Mouse (Mus musculus): ENCODE measurements around the gene Myo3b.

Myo3b gene

DNA sequence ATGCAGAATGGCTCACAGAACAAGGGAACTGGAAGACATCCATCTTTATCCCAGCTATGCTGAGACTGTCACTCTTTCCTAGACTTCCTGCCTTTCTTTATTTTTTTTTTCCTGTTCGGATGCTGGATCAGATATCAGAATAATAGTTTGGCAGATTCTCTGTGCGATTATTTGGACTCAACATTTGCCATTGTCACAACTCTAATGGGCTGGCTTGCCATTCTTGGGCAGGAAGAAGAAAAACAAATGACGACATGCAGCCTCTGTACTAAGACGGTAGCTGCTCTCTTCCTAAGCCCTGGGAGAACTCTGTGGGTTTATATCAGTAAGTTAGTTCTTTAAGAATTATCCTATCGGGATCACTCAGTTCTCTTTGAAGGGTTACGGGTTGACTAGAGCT, 89.7 kb downstream of the Myo3b start:
- no peak for DNase-seq (ENCODE audit: low read depth, low spot score)

GRCm38 (mm10) chr2:70129566-70129965, 90.6 kb downstream of the Myo3b start:
- DNase-seq (ENCODE audit: low read depth, low spot score): peak; percentile 10

GRCm38 (mm10) chr2:70133281-70133680, 94.4 kb downstream of the Myo3b start:
- DNase-seq (ENCODE audit: low read depth, low spot score): no peak

DNA sequence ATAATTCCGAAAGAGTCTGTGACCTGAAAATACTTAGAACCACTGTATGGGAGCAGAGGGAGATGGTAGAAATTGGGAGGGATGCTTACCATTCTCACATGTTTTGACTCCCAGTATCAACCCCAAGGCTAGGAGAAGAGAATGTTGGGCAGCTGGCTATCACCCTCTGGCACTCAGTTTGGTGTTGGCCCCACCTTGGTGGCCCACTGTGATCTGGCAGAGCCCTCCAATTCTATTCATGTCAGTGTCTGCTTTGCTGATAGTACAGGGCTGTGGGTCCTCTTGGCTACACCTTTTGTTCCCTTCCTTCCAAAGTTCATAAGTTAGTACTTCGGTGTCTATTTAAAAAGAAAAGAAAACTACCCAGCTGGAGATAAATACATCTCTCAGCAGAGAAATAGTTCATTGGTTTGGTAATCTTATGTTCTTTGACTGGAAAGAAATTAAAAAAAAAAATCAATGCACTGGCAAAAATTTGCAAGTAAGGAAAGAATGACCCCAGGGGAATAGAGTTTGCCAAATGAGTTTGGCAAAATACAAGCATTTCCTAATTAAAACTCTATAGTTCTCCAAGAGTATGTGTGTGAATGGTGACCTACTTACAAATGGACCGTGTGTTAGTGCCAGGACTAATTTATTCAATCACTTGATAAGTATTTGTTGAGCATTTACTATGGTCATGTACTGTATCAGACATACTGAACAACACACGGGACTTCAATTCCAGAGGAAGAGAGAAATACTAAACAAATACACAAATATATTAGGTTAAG, 98.5 kb downstream of the Myo3b start:
- no peak for DNase-seq (ENCODE audit: low read depth, low spot score)

DNA sequence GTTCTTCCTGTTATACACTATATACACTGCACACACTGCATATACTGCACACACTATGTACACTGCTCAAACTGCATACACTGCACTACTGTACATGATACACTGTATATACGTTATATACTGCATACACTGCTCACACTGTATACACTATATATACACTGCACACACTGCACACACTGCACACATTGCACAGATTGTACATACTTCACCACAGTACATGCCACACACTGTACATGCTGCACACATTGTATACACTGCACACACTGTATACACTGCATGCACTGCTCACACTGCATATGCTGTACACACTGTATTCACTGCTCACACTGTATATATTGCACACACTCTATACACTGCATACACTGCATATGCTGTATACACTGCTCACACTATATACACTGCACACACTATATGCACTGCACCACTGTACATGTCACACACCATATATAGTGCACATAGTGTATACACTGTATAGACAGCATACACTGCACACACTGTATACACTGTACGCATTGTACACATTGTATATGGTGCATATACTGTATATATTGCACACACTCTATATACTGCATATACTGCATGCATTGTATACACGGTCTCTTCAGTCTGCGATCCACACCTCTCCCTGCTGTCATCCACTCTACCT, 104.7 kb downstream of the Myo3b start:
- no peak for DNase-seq (ENCODE audit: low read depth, low spot score)

GRCm38 (mm10) chr2:70146993-70147581, 108.2 kb downstream of the Myo3b start:
- peak; percentile 59 for DNase-seq (ENCODE audit: low read depth, low spot score)

DNA sequence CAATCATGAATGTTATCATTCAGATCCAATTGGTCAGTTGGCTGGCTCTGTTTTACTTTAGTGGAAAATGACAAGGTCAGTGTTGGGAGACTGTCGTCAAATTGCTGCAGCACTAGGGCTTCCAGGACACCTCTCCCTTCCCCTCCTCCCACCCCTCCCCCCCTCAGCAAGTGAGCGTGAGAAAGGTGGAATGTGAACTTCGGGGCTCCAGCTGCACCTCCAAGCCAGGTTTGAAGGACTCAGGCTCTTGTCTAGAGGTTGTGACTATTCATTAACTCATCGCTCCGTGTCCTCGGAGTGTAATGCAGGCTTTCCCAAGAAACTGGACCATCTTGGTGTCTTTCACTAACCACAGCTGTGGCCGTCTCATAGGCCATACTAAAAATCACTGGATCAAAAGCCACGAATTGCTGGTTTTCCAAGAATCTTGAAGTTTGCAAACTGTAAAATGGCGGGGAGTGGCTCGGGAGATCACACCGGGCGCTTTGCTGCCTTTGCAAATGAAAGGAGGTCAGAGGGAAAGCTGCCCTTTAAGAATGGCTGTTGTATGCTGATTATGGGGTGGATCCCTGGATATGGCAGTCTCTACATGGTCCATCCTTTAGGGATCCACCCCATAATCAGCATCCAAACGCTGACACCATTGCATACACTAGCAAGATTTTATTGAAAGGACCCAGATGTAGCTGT, 110.0 kb downstream of the Myo3b start:
- DNase-seq (ENCODE audit: low read depth, low spot score): peak; percentile 59

DNA sequence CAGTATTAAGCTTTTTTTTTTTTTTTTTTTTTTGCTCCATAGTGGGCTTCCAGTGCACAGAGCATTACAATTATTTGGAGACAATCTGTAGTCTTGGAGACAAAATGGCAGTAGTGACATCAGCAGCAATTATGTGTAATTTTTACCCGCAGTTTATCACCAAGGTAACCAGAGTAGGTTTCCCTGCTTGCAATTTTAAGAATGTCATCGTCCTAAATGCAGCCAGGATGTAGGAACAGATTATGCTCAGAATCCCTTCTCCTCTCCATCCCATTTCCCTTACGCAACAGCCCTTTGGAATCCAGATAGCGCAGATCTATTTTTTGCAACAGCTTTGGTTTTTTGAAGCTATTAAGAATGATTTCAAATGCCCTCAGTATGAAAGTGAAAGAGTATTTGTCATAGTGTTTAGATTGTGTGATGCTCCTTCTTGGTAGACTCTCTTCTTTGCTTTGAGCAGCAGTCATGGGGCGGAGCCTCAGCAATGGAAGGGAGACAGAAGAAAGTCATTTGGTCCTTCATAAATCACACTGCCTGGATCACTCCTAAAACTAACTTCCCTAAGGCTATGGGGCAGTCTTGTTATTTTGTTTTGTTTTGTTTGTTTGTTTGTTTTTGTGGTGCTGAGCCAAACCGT, 111.6 kb downstream of the Myo3b start:
- no peak for DNase-seq (ENCODE audit: low read depth, low spot score)

DNA sequence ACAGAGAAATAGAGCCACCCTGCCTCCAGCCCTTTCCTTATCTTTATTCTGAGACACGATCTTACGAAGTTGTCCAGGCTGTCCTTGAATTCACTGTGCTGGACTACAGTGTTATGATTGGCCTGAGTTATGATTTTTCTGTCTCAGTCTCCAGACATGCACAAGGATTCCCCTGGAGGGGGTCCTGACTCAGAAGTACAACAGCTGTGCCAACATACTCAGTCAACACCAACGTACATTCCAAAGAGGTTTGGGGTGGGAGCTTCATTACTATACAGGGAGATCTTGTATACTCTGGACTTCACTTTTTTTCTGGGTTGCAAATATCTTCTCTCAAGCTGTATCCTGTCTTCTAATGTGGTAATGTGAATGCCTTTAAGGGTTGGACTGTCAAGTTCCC, 113.0 kb downstream of the Myo3b start:
- no peak for DNase-seq (ENCODE audit: low read depth, low spot score)

- DNase-seq (ENCODE audit: low read depth, low spot score): no peak
Measured at GRCm38 (mm10) chr2:70155226-70155836, 116.4 kb downstream of the Myo3b start.

- DNase-seq (ENCODE audit: low read depth, low spot score): no peak
Measured at GRCm38 (mm10) chr2:70159543-70159942, 120.6 kb downstream of the Myo3b start.

- DNase-seq (ENCODE audit: low read depth, low spot score): no peak
Measured at GRCm38 (mm10) chr2:70166231-70166630, 127.3 kb downstream of the Myo3b start.

DNA sequence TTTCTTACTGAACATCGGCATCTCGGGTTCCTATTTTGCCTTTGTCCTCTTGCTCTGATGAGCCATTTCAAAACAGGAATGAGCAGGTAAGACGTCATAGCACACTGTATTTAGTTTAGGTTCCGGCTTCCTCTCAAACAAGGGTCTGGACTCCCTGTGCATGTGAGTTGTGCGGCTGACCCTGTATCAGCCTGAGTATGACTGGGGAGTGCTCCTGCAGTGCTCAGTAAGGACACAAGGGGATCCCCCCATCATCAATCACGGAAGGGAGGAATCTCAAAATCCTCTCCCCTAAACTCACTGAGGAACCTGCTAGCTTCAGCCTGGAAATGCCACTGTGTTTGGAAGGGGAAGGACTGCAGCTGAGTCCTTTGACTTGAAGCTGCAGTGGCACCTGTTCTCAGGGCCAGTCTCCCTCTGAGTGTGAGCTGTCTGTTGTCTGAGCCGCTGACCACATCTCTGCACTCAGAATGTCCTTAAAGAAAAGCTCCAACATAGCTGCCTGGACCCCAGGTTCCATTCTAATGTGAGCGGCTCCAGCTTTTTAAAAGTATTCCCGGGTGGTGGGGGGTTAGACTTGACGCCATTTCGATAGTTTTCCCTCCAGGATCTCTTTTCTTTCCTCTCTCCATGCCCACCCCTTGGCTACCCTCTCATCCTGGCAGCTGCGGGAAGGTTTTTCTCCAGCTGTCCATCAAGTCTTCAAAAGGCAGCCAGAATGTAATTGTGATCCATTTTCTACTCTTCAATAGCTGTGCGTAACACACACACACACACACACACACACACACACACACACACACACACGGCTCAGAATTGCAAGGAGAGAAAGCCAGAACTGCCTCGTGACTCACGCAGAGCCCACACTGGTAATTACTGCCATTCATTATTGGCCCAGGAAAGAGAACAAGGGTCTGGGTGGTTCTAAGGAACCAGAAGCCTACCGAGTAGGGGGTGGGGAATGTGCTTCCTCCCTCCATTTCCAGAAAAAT, 129.3 kb downstream of the Myo3b start:
- no peak for DNase-seq (ENCODE audit: low read depth, low spot score)

DNA sequence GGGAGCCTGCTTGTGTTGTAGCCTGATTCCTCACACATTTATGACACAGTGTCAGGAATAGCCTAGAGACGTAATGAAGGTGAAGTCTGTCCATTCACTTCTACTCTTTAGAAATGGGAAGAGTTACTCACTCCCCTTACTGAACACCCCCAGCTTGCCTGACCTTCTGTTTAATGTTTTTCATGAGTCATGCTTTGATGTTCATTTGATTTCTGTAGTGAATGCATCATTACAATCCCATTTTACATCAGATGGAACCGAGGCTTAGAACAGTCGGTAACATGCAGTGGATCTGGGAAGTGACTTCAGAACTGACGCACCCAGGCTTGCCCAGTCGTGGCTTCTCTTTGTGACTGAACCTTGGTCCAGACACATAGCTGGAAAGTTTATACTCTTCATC, 131.5 kb downstream of the Myo3b start:
- DNase-seq (ENCODE audit: low read depth, low spot score): no peak

- DNase-seq (ENCODE audit: low read depth, low spot score): no peak
Measured at GRCm38 (mm10) chr2:70176823-70177708, 138.1 kb downstream of the Myo3b start.

DNA sequence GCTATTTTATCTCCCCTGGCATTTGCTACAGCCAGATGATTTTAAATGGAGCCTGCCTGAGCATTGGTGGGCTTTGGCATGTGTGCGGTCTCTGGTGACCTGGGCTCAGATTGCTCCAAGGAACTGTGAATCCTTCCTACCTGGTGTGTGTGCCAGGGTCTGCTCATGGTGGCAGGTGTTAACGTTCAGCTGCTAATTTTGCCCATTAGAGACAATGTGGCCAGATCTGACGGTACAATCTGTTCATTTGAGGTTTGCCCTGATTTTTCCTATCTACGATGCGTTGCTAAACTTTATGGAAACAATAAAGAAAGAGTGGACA, 138.7 kb downstream of the Myo3b start:
- DNase-seq (ENCODE audit: low read depth, low spot score): no peak

- DNase-seq (ENCODE audit: low read depth, low spot score): no peak
Measured at GRCm38 (mm10) chr2:70178241-70178640, 139.3 kb downstream of the Myo3b start.

- DNase-seq (ENCODE audit: low read depth, low spot score): no peak
Measured at GRCm38 (mm10) chr2:70182150-70182670, 143.3 kb downstream of the Myo3b start.

DNA sequence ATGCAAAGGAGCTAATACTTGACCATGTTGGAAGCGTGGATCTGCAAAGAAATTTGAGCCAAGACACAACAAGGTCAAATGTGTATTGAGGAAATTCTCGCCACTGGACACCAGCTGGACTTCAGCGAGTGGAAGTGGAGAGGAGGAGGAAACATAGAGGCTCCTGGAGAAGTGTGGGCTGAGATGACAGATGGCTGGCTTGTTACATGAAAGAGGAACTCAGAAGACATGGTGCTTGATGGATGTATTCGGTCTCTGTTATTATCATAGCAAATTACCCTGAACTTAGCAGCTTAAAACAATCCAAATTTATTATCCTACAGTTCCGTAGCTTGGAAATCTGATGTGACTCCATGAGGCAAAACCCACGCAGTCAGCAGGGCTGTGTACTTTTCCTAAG, 148.1 kb downstream of the Myo3b start:
- DNase-seq (ENCODE audit: low read depth, low spot score): no peak

All from ES-CJ7 (cell line).